Mouse (Mus musculus) mammary gland, adult 2 months (tissue): Measurements from ENCODE around the gene Gm3532. TPM values are rescaled to one million over a fixed set of nuclear protein-coding genes. Genes with fewer than 3 reads are reported as not detected.

Experiments used
- polyA plus RNA-seq: library from polyadenylated mRNA; depleted of rRNA; stranded (reverse); fragments of >200 nt; gene quantifications from 2 replicates; pipeline ENCODE4 v1.2.3, GENCODE M21; 2012; ENCODE audit warnings: low replicate concordance; rRNA removed

The Gm3532 gene
- not detected in 2 replicates for polyA plus RNA-seq

DNA sequence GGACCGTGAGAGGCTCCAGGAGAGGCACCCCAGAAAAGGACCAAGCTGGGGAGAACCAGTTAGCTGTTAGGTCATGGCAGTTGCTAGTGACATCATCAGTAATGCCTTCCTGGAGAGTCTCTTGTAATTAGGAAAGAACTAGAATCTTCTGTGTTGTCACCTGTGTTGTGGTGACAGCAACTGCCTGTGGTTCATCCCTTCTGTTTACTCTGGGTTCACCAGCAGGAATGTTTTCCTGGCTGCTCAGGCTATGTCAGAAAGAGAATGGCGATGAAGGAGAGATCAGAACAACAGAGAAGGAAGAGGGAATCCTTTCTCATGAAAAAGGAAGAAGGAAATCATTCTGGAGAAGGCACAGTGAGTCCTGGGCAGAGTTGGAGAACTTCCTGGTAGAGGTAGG, at the start of gene Gm3532:
Gene Gm3532, plus strand, starts transcription at position 301 of the 400 bp plus-strand sequence.

DNA sequence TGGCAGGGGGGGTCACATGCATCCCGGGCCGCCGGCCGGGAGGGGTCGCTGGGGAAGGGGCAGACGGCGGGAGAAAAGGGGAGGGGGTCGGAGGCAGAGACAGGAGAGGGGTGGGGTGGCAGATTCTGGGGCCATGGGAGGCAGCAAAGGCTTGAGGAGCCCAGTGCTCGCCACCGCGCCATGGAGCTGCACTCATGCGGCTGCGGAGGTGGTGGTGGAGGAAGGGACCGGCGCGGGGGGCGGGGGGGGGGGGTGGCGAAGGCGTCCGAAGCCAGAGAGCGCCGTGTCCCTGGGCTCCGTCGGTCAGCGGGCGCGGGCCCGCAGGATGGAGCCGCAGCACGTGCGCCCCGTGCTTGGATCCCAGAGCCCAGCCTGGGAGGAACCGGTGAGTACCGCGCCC, 36.9 kb upstream of the Gm3532 start, which contains the start of gene Gm3488:
Gene Gm3488, plus strand, starts transcription at position 301 of the 400 bp plus-strand sequence.

Other genes starting within 250 kb of the Gm3532 start
- not detected in 2 replicates for gene Gm3542, start 203.6 kb upstream of the Gm3532 start, polyA plus RNA-seq
- gene Gm3500, start 149.4 kb upstream of the Gm3532 start, polyA plus RNA-seq: 0.13 TPM in 1 of 2 replicates, not detected in the other
- gene Gm3194, start 83.0 kb upstream of the Gm3532 start, polyA plus RNA-seq: 0.10 and 0.26 TPM in 2 replicates
- not detected in 2 replicates for gene Gm8246, start 60.7 kb upstream of the Gm3532 start, polyA plus RNA-seq
- not detected in 2 replicates for gene Gm3187, start 54.3 kb upstream of the Gm3532 start, polyA plus RNA-seq
- 0.20 TPM in 1 of 2 replicates, not detected in the other for gene Gm3488, start 36.8 kb upstream of the Gm3532 start, polyA plus RNA-seq
- not detected in 2 replicates for gene Gm8265, start 94.5 kb downstream of the Gm3532 start, polyA plus RNA-seq
- not detected in 2 replicates for gene Gm9603, start 149.0 kb downstream of the Gm3532 start, polyA plus RNA-seq
- gene Gm3373, start 203.1 kb downstream of the Gm3532 start, polyA plus RNA-seq: 0.08 and 0.26 TPM in 2 replicates